Mouse (Mus musculus) v-Abl transformed pro-B cells (cell line): ENCODE data around the gene Supt4a.

Experiments used
- in situ Hi-C, 2 experiments: fragments of 400-800 bp; cut with MboI; formaldehyde crosslinking; loops; one replicate each; pipeline ENCODE4 v1.15.1; 2025; ENCODE audit not compliant: unreplicated experiment in 2 of 2

Gene Supt4a

DNA sequence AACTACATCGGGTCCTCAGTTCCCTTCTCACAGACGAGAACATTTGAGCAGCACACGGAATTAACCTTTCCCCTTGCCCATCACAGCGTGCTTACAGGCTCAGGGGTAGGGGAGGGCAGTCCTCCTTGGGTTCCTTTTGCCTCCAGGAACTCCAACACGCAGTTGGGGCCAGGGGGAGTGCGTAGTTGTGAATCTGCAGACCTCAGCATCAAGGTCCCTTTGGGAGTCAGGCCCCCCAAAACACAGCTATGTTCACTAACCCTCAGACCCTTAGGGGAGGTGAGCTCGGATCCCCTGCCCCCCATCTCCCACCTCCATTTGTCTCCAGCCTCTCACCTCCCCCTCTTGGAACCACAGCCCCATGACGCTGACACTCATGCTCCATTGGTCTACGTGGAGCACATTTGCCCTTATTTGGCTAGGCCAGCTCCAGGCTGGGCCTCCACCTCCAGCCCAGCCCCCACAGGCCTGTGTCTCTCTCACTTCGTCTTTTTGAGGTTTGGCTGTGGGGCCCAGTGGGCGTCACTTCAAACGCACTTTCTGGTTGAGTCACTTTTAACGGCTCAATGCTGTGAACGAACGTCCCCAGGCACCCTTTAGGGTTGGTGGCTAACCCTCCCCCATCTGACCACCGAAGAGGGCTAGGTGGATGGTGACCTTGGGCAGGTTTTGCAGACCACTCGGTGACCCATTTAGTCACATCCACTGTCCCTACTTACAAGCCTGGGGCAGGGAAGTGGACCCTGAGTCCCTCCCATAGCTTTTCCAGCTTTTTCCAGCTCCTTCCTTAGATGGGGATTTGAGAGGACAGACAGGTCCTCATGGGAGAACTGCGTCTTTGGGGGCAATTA, 12.1 kb downstream of the Supt4a start:
- in situ Hi-C loops, result loop anchor here in 1 of 2 experiments (10.0 kb wide), 3 partner anchors 325 to 1325 kb away; partner anchors contain the start of gene Gm525

DNA sequence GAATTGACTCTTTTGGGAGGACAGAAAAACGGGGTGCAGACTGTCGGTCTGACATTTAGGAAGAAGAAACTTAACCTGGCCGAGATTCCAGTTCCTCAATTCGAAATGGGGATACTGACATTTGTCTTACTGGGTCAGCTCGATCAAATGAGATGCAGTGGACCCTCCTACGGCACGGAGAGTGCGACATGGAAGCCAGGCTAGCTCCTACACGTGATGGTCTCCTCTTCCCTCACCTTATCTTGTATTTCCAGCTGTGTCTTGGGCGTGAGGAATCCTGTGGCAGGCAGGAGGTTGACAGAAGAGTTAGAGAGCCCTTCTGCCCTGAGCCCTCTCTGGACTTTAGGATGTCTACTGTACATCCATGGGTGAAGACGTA, 12.7 kb downstream of the Supt4a start:
- in situ Hi-C loops, result loop anchor here in 1 of 2 experiments (10.0 kb wide), 3 partner anchors 325 to 1325 kb away; partner anchors contain the start of gene Gm525

DNA sequence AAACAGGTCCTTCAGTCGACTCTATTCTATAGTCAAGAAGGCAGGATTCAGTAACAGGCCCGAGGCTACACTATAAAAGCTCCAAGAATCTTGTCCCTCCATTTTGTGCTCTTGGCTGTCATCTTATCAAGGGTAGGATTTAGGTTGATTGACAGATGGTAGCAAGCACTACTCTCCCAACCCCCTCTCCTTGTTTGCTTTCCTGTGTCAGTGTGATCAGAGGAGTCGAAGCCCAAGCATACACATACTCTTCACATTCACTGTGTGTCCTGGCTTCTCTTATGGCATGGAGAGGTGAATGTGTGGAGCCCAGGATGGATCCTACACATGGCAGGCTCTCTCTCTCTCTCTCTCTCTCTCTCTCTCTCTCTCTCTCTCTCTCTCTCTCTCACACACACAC, 13.2 kb downstream of the Supt4a start:
- in situ Hi-C loops, result loop anchor here in 1 of 2 experiments (10.0 kb wide), 3 partner anchors 326 to 1324 kb away; partner anchors contain the start of gene Gm525

DNA sequence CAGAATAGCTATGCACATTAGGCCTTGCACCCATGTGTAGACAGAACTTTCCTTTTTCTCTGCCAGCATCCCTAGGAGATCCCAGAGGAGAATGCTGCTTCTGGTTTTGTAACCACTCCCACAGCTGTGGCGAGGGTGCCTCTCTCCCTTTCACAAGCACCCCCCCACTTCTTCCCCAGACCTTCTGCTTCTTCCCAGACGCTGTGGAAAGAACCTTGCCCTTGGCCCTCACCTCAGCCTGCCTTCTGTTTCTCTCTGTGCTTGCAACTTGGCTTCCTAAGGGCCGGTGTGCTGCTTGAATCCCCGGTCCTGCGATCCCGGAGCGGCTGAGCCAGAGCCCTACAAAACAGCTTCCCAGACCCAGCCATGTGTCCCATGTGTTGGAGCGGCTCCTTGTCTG, 13.7 kb downstream of the Supt4a start:
- in situ Hi-C loops, result loop anchor here in 1 of 2 experiments (10.0 kb wide), 3 partner anchors 326 to 1324 kb away; partner anchors contain the start of gene Gm525

DNA sequence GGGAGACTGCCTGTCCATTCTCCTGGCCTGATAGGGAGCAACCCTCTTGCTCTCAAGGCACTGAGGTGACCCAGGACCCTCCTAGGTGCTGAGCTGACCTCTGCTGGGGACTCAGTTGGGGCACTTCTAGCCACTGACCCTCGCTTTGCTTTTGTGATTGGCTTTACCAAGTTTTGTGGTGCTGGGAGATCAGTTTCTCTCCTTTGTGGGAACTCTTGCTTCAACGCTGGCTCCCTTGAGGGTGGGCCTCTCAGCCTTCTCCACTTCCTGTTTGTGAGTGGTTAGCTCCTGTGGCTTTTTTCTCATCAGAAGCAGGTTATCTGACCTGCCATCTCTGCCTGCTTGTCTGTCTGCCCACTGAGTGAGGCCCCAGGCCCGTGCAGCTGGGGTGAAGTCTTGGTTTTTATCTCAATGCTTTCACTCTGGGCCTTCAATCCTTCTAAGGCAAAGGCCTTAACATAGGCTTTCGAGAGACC, 14.2 kb downstream of the Supt4a start:
- in situ Hi-C loops, result loop anchor here in 1 of 2 experiments (10.0 kb wide), 3 partner anchors 327 to 1323 kb away; partner anchors contain the start of gene Gm525

DNA sequence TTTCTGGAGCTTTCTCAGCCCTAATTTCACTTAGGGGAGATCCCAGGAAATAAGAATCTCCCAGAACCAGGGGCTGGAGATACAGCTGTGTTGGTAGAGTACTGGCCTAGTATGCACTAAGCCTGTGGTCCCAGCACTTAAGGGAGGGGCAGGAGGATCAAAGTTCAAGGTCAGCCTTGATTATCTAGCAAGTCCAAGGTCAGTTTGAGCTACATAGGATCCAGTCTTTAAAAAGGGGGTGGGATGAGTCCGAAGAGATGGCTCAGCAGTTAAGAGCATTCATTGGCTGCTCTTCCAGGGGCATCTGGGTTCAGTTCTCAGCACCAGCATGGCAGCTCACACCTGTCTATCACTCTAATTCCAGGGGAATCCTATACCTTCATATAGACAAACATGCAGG, 15.0 kb downstream of the Supt4a start:
- in situ Hi-C loops, result loop anchor here in 1 of 2 experiments (10.0 kb wide), 3 partner anchors 328 to 1322 kb away; partner anchors contain the start of gene Gm525

DNA sequence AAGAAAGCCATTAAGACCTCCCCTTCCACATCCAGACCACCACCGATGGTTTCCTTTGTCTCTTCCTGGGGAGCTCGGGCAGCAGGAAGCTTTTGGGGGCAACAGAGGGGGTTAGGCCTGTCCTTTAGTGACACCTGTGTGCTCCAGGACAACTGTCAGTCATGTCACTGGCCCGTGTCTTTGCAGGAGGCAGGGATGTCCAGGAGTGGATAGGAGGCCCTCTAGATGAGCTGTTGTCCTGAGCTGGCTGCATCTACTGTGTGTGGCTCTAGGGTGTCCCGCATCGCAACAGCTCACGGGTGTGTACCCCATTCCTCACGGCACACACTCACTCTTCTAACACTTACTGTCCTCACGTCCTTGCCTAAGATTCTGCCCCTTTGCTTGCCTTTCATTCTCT, 15.9 kb downstream of the Supt4a start:
- in situ Hi-C loops, result loop anchor here in 1 of 2 experiments (10.0 kb wide), 3 partner anchors 328 to 1322 kb away; partner anchors contain the start of gene Gm525

DNA sequence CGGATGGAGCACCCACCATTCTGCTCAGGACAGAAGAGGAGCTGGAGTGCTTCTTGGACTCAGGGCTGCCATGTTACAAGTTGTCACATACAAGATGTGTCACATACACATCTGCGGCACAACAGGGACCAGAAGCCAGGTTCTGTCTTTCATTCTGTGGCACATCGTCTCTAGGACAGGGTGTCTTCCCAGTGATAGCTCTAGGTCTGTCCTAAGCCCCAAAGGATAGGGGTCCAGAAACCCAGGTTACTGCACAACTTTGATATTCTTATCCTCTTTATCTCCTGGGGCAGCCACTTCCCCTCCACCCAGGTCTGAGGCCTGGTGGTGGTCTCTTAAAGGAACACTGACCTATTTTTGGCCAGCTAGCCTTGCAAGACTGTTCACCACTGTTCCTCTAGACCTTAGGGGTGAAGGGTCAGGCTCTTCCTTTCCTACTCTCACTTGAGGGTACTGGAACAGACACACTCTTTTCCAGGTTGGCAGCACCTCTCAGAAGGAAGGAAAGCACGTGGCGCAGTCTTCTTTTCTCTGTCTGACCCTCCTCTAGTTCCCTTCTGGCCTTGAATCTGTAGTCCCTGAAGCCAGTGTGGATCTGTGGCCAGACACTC, 16.6 kb downstream of the Supt4a start:
- in situ Hi-C loops, result loop anchor here in 1 of 2 experiments (10.0 kb wide), 3 partner anchors 329 to 1321 kb away; partner anchors contain the start of gene Gm525

DNA sequence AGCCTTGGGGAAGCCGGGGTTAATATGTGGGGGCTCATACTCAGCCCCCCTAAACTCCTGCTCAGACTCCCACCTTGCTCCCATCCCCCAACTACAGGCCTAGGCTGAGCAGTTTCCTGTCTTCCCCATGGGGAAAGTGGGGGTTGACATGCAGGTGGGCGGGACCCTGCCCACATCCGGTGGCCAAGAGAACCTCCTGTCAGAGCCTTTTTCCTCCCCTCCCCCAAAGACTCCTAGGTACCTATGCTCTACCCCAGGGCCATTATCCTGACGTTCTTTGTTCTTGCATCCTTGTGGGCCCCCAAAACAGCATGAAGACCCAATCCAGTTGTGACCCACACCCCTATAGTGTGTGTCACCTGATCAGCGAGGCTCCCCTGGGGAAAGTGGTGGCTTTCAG, 17.3 kb downstream of the Supt4a start:
- in situ Hi-C loops, result loop anchor here in 1 of 2 experiments (10.0 kb wide), 3 partner anchors 330 to 1320 kb away; partner anchors contain the start of gene Gm525

DNA sequence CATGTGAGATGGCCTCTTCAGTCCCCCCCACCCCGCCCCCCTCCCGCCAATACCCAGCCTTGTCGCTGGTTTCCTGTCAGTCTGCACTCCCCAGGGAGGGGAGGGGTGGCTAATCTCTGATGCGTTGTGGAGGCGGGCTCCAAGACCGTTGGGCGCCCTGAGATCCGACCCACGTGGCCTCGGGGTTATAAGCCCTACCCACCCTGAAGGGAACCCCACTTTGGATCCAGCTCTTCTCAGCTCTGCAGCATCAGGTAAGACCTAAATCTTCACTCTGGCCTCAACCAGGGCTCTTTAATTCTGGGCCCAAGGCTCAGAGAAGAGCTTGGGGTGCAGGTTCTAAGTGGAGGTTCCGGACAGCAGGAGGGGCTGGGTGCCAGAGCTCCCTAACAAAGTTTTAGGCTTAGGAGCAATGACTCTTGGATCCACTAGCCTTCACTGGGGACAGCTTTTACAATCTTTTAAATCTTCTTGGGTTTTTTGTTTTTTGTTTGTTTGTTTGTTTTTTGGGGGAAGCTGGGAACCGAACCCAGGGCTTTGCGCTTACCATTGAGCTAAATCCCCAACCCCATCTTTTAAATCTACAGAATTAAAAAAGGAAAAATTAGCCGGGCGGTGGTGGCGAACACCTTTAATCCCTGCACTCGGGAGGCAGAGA, 18.1 kb downstream of the Supt4a start:
- in situ Hi-C loops, result loop anchor here in 1 of 2 experiments (10.0 kb wide), 3 partner anchors 331 to 1319 kb away; partner anchors contain the start of gene Gm525

DNA sequence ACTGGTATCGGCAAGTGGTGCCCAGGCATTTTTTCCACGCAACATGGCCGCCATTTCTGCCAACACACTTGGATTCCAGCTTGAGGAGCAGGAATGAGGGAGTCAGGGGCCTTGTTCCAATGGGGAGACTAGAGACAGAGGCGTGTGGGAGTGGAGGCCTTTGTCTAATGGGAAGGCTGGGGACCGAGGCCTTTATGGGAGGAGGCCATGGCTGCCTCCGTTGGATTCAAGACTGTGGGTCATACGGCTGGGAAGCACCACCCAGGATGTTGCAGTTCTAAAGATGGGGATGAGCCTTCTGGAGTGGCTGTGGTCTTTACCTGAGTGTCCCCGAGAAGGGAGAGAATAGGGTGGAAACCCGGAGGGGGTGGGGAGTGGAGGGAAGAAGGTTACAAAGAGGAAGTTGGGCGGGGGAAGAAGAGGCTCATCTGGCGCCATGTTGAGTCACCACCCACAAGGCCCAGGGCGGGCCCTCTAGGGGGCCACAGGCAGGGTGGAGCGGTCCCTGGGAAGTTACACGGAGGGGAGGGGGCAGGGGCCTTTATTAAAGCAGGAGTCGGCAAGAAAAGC, 19.0 kb downstream of the Supt4a start:
- in situ Hi-C loops, result loop anchor here in 1 of 2 experiments (10.0 kb wide), 3 partner anchors 332 to 1318 kb away; partner anchors contain the start of gene Gm525

DNA sequence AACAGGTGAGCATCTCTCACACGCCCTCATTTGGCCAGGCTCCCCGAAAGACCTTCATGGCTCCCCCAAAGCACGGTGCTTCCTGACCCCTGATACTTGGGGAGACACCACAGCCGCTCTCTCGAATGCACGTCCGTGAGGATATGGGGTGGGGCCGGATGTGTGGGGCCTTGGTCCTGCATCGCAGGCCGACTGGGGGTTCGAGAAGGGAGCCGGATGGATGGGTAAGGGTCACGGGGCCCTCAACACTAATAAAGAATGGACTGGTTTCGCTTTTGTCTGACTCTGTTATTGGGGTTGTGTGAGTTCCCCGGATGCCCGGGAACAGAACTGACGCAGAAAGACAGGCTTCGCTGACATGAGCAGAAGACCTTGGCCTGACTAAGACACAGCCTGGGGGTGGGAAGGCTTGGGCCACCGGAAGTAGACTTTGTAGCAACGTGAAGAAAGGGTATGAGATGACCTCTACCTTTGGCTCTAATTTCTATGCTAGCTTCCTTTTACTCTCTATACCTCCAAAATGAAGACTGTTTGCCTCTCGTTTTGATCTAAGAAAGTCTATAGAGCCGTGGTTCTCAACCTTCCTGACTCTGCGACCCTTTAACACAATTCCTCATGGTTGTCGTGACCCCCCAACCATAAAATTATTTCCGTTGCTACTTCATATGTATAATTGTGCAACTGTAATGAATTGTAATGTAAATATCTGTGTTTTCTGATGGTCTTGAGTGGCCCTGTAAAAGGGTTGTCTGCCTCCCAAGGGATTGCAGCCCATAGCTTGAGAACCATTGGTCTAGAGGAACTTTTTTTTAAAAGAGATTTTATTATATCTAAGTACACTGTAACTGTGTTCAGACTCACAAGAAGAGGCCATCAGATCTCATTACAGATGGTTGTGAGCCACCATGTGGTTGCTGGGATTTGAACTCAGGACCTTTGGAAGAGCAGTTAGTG, 19.9 kb downstream of the Supt4a start:
- in situ Hi-C loops, result loop anchor here in 1 of 2 experiments (10.0 kb wide), 3 partner anchors 332 to 1318 kb away; partner anchors contain the start of gene Gm525

DNA sequence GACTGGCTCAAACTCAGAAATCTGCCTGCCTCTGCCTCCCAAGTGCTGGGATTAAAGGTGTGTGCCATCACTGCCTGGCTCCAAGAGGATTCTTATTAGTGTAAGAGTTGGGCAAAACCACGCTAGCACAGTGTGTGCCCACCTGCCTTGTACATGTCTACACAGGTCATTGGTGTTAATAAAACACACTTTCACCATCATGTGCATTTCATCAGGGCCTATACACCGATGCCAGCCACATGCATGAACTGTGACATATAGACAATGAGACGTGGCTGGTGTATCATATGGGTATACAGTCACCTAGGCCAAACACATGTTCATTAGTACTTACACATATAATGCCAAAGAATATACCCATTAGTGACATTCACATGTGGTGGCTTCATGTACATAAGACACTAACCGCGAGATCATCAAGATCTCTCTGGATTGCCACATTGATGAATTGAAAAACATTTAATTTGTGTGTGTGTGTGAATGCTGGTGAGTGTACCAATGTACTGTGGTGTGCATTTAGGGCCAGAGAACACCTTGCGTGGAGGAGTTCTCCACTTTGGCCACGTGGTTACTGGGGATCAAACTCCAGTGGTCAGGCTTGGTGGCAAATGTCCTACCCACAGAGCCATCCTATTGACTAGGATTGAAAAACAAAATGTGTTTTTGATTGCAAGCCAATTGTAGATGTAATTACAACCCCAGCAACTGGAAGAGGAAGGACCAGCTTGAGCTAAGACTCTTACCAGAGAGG, 21.0 kb downstream of the Supt4a start:
- in situ Hi-C loops, result loop anchor here in 1 of 2 experiments (10.0 kb wide), 3 partner anchors 334 to 1316 kb away; partner anchors contain the start of gene Gm525

DNA sequence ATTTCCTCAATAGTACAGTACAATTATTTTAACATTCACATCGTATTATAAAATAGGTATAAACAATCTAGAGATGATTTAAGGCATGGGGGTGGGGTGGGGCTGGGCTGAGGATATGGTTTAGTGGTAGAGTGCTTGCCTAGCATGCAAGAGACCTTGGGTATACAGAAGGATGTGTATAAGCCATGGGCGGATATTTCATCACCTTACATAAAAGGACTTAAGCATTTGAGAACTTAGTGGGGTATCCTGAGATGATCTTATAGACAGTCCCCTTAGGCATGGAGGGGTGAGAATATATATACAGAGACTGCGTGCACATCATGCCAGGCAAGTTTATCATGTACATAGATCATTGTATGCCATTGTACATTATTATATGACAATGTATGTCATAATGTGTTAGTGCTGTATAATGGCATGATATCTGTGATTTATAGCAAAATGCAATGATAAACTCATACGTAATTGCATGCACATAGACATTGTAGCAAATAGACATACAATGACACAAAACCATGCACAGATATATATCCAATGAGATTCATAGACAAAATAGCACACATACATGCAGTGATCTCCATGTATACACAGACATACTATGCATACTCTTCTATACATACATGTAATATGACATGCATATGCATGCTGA, 21.7 kb downstream of the Supt4a start:
- in situ Hi-C loops, result loop anchor here in 1 of 2 experiments (10.0 kb wide), 3 partner anchors 334 to 1316 kb away; partner anchors contain the start of gene Gm525

DNA sequence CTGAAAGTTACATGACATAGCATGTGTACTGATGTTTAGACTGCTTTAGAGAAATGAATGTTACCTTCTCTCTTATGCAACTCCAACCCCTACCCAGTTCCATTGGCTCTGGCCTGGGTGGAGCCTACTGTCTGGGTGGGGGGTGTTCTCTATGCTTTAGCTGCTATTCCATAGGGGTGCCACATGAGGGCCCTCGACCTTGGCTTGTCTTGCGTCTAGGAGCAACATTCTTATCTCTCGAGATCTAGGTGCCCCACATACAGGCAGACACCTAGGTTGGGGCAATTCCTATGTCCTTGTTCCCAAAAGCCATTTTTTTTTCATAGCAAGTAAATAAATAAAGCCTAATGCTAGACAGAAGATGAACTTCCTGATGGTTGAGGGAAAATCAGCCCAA, 22.3 kb downstream of the Supt4a start:
- in situ Hi-C loops, result loop anchor here (5.0 to 10.0 kb wide), 5 partner anchors 32 to 1315 kb away; partner anchors contain the start of gene Gm525 (in 1 of the 2)

DNA sequence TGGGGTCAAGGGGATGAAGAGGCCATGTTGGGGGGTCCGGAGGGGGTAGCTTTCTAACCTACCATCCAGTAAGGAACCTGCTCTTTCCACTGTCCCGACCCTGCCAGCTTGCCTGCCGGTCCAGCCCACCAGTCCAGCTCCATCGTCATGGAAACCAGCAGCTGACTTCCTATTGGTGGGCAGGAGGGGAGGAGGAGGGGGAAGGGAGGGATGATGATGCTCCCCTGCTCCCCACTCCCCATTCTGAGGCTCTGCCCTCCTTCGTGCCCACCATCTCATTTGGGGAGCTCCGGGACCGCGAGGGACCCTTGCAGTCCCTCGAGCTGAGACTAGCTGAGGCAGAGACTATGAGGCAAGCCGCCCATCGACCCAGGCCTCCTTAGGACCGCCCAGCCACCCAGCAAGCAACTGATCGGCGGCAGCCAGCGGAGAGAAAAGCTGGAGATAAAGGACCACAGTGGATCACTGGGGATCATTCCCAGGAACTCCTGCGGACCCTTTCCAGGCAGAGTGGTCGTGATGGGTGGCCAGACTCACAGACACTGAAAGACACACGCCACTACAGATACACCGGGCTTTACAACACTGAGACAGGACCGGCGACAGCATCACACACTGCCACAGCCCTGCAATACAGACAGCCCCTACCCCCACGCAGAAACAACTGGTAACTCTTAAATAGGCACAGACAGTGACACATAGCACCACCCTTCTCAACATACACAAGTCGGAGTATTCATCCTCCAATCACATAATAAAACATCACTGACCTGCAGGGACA, 23.1 kb downstream of the Supt4a start, which contains the start of gene Tspoap1:
TSS of gene Tspoap1 (plus strand) at position 241 of the 781 bp plus-strand sequence.
- in situ Hi-C loops, result loop anchor here (5.0 to 10.0 kb wide), 2 partner anchors 33 to 546 kb away; no protein-coding TSS in a partner anchor
